ENCODE assay signal across 2 mouse cellular contexts in the genomic region with DNA sequence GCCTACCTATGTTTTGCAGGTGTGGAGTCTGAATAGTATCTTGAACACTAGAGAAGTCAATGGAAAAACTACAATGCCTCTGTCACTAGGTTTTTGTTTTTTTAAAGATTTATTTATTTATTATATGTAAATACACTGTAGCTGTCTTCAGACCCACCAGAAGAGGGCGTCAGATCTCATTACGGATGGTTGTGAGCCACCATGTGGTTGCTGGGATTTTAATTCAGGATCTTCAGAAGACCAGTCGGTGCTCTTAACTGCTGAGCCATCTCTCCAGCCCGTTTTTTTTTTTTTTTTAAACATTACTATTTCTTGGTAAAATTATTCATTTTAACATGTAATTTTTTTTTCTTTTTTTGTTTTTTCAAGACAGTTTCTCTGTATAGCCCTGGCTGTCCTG.
TF ChIP-seq lines count a peak whose summit lies in the region.

No protein-coding gene starts in this region.

TF ChIP-seq in CH12.LX, 34 proteins besides CTCF, POLR2A, EP300 and RAD21:
- TF ChIP-seq ZNF384 (IDR thresholded peaks at IDR 0.05; ENCODE audit: low read depth, low read length): 0 out of 2 replicates have a peak, but pooled peaks have one; percentile 8

TF ChIP-seq in MEL, 35 proteins besides CTCF, POLR2A, EP300 and RAD21:
- TF ChIP-seq MYC (IDR thresholded peaks at IDR 0.05; ENCODE audit: low read depth, low read length): 0 out of 2 replicates have a peak, but pooled peaks have one; percentile 35
